Mouse (Mus musculus) urinary bladder, postnatal 0 days (tissue): ENCODE results near the gene Gmds. TPM values are rescaled to one million over a fixed set of nuclear protein-coding genes. Genes with fewer than 3 reads are reported as not detected.

Experiments
- polyA plus RNA-seq: library from polyadenylated mRNA; unstranded; fragments of >200 nt; fragmentation: Nextera tagmentation; extraction: Ambion mirVana; gene quantifications from 2 replicates; pipeline ENCODE4 v1.2.1, GENCODE M21; 2015

The Gmds gene
- polyA plus RNA-seq: 13.9 and 14.9 TPM in 2 replicates

GRCm38 (mm10) chr13:32338513-32339365 is at the start of gene Gmds:
Gmds (minus strand) TSS chr13:32338740.

DNA sequence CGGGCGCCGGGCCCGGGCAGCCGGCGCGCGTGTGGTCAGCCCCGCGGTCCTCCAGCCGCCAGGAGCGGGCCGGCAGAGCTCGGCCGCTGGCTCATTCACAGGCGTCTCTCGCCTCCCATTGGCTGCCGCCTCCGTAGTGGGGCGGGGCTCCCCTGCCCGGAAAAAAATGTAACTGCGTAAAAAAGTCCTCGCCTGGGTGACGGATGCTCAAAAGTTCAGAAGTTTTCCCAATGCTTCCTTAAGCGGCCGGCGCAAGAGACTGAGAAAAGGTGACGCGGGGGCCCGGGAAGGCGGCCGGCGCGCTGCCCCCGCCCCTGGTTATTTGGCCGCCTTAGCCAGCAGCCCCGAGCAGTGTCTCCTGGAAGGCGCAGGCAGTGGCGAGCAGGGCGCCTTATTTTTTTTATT is 532.1 kb downstream of the Gmds start, which contains the start of gene Foxc1:
Foxc1 (plus strand) TSS at position 206 of the 405 bp plus-strand sequence.

